Mouse (Mus musculus): Measurements from ENCODE around the gene Csgalnact2. TPM values are rescaled to one million over a fixed set of nuclear protein-coding genes. Genes with fewer than 3 reads are reported as not detected.

Gene Csgalnact2
- polyA plus RNA-seq, 1 experiment from 2014 or later: 11.8 TPM

- ATAC-seq: no peak
- 60% methylated on average over 3 of the region's 3 CpGs for WGBS
These were observed 64.8 kb downstream of the Csgalnact2 start for GRCm38 (mm10) chr6:118074151-118074550.

GRCm38 (mm10) chr6:118072176-118072575 lies 66.8 kb downstream of the Csgalnact2 start:
- Histone ChIP-seq H3K36me3 (ENCODE audit: control insufficient read depth, insufficient read depth, low read length) (no peaks in the 10 kb centered on the region), H3K9me3 (replicated peaks; ENCODE audit: control insufficient read depth, low read length, poor library complexity, severe bottlenecking) (no peaks in the 10 kb centered on the region), H3K4me3 (ENCODE audit: low read depth, low read length) (no peak overlapping the region), H3K9ac (ENCODE audit: low read depth, low read length) (no peak overlapping the region), H3K27me3 (ENCODE audit: control insufficient read depth, insufficient read depth, low read depth, low read length) (no peaks in the 10 kb centered on the region), H3K27ac (ENCODE audit: low read length) (no peak overlapping the region), H3K4me1 (ENCODE audit: control insufficient read depth, insufficient read depth, low read length) (peaks cover 12% of the 10 kb centered on the region), H3K4me2 (ENCODE audit: low read length) (no peak overlapping the region)
- WGBS: 82% methylated on average over 1 of the region's 1 CpGs
- ATAC-seq: no peak

More at GRCm38 (mm10) chr6:118074151-118074550, 64.8 kb downstream of the Csgalnact2 start:
- H3K4me3 ChIP-seq (ENCODE audit: low read depth, low read length): no peak overlapping the region
- H3K27me3 ChIP-seq (ENCODE audit: control insufficient read depth, insufficient read depth, low read depth, low read length): no peaks in the 10 kb centered on the region
- H3K27ac ChIP-seq (ENCODE audit: low read length): peak overlapping the region; percentile 67
- H3K9me3 ChIP-seq (replicated peaks; ENCODE audit: control insufficient read depth, low read length, poor library complexity, severe bottlenecking): no peaks in the 10 kb centered on the region
- H3K4me1 ChIP-seq (ENCODE audit: control insufficient read depth, insufficient read depth, low read length): peaks cover 14% of the 10 kb centered on the region
- H3K4me2 ChIP-seq (ENCODE audit: low read length): no peak overlapping the region
- H3K36me3 ChIP-seq (ENCODE audit: control insufficient read depth, insufficient read depth, low read length): no peaks in the 10 kb centered on the region
- peak overlapping the region; percentile 46; the same call in 1 of the 2 replicates for H3K9ac ChIP-seq (ENCODE audit: low read depth, low read length)

GRCm38 (mm10) chr6:118071416-118071815 lies 67.5 kb downstream of the Csgalnact2 start:
- 48% methylated on average over 3 of the region's 3 CpGs for WGBS
- Histone ChIP-seq H3K9me3 (replicated peaks; ENCODE audit: control insufficient read depth, low read length, poor library complexity, severe bottlenecking) (no peaks in the 10 kb centered on the region), H3K4me1 (ENCODE audit: control insufficient read depth, insufficient read depth, low read length) (peaks cover 18% of the 10 kb centered on the region), H3K27ac (ENCODE audit: low read length) (no peak overlapping the region), H3K4me2 (ENCODE audit: low read length) (no peak overlapping the region), H3K36me3 (ENCODE audit: control insufficient read depth, insufficient read depth, low read length) (no peaks in the 10 kb centered on the region), H3K9ac (ENCODE audit: low read depth, low read length) (no peak overlapping the region), H3K27me3 (ENCODE audit: control insufficient read depth, insufficient read depth, low read depth, low read length) (no peaks in the 10 kb centered on the region), H3K4me3 (ENCODE audit: low read depth, low read length) (no peak overlapping the region)
- ATAC-seq: no peak

GRCm38 (mm10) chr6:118071013-118071350 lies 68.0 kb downstream of the Csgalnact2 start:
- 87% methylated on average over 4 of the region's 4 CpGs for WGBS
- Histone ChIP-seq H3K36me3 (ENCODE audit: control insufficient read depth, insufficient read depth, low read length) (no peaks in the 10 kb centered on the region), H3K9ac (ENCODE audit: low read depth, low read length) (no peak overlapping the region), H3K9me3 (replicated peaks; ENCODE audit: control insufficient read depth, low read length, poor library complexity, severe bottlenecking) (no peaks in the 10 kb centered on the region), H3K27me3 (ENCODE audit: control insufficient read depth, insufficient read depth, low read depth, low read length) (no peaks in the 10 kb centered on the region), H3K27ac (ENCODE audit: low read length) (no peak overlapping the region), H3K4me1 (ENCODE audit: control insufficient read depth, insufficient read depth, low read length) (peaks cover 18% of the 10 kb centered on the region), H3K4me2 (ENCODE audit: low read length) (no peak overlapping the region), H3K4me3 (ENCODE audit: low read depth, low read length) (no peak overlapping the region)
- no peak for ATAC-seq

GRCm38 (mm10) chr6:118070321-118071012 lies 68.5 kb downstream of the Csgalnact2 start:
- no peaks in the 10 kb centered on the region for H3K27me3 ChIP-seq (ENCODE audit: control insufficient read depth, insufficient read depth, low read depth, low read length)
- no peak overlapping the region for H3K4me2 ChIP-seq (ENCODE audit: low read length)
- H3K4me3 ChIP-seq (ENCODE audit: low read depth, low read length): no peak overlapping the region
- H3K27ac ChIP-seq (ENCODE audit: low read length): no peak overlapping the region
- no peaks in the 10 kb centered on the region for H3K9me3 ChIP-seq (replicated peaks; ENCODE audit: control insufficient read depth, low read length, poor library complexity, severe bottlenecking)
- no peak for ATAC-seq
- WGBS: 75% methylated on average over 5 of the region's 5 CpGs
- H3K9ac ChIP-seq (ENCODE audit: low read depth, low read length): no peak overlapping the region
- peaks cover 21% of the 10 kb centered on the region for H3K4me1 ChIP-seq (ENCODE audit: control insufficient read depth, insufficient read depth, low read length)
- H3K36me3 ChIP-seq (ENCODE audit: control insufficient read depth, insufficient read depth, low read length): no peaks in the 10 kb centered on the region

- Histone ChIP-seq H3K4me3 (ENCODE audit: low read depth, low read length) (no peak overlapping the region), H3K4me2 (ENCODE audit: low read length) (no peak overlapping the region), H3K36me3 (ENCODE audit: control insufficient read depth, insufficient read depth, low read length) (no peaks in the 10 kb centered on the region), H3K27ac (ENCODE audit: low read length) (no peak overlapping the region), H3K4me1 (ENCODE audit: control insufficient read depth, insufficient read depth, low read length) (peaks cover 16% of the 10 kb centered on the region), H3K9ac (ENCODE audit: low read depth, low read length) (no peak overlapping the region), H3K27me3 (ENCODE audit: control insufficient read depth, insufficient read depth, low read depth, low read length) (no peaks in the 10 kb centered on the region), H3K9me3 (replicated peaks; ENCODE audit: control insufficient read depth, low read length, poor library complexity, severe bottlenecking) (no peaks in the 10 kb centered on the region)
- ATAC-seq: no peak
- 74% methylated on average over 7 of the region's 7 CpGs for WGBS
These were observed 71.2 kb downstream of the Csgalnact2 start for GRCm38 (mm10) chr6:118067720-118068119.

- peak; percentile 69 for ATAC-seq
- no peaks in the 10 kb centered on the region for H3K36me3 ChIP-seq (ENCODE audit: control insufficient read depth, insufficient read depth, low read length)
- peak overlapping the region; percentile 54 for H3K4me3 ChIP-seq (ENCODE audit: low read depth, low read length)
- no peaks in the 10 kb centered on the region for H3K9me3 ChIP-seq (replicated peaks; ENCODE audit: control insufficient read depth, low read length, poor library complexity, severe bottlenecking)
- peaks cover 16% of the 10 kb centered on the region for H3K4me1 ChIP-seq (ENCODE audit: control insufficient read depth, insufficient read depth, low read length)
- peak overlapping the region; percentile 100 for H3K4me2 ChIP-seq (ENCODE audit: low read length)
- 1% methylated on average over 40 of the region's 40 CpGs for WGBS
- H3K27ac ChIP-seq (ENCODE audit: low read length): no peak overlapping the region; the same call in 1 of the 2 replicates
- H3K9ac ChIP-seq (ENCODE audit: low read depth, low read length): peak overlapping the region; percentile 74
- no peaks in the 10 kb centered on the region for H3K27me3 ChIP-seq (ENCODE audit: control insufficient read depth, insufficient read depth, low read depth, low read length)
These were observed 72.5 kb downstream of the Csgalnact2 start for GRCm38 (mm10) chr6:118066199-118067081.

GRCm38 (mm10) chr6:118065837-118066198 lies 73.1 kb downstream of the Csgalnact2 start:
- no peaks in the 10 kb centered on the region for H3K36me3 ChIP-seq (ENCODE audit: control insufficient read depth, insufficient read depth, low read length)
- H3K4me2 ChIP-seq (ENCODE audit: low read length): peak overlapping the region; percentile 100
- H3K4me3 ChIP-seq (ENCODE audit: low read depth, low read length): peak overlapping the region; percentile 54
- no peaks in the 10 kb centered on the region for H3K27me3 ChIP-seq (ENCODE audit: control insufficient read depth, insufficient read depth, low read depth, low read length)
- WGBS: 1% methylated on average over 12 of the region's 12 CpGs
- peak; percentile 79 for ATAC-seq
- H3K4me1 ChIP-seq (ENCODE audit: control insufficient read depth, insufficient read depth, low read length): peaks cover 16% of the 10 kb centered on the region
- H3K9me3 ChIP-seq (replicated peaks; ENCODE audit: control insufficient read depth, low read length, poor library complexity, severe bottlenecking): no peaks in the 10 kb centered on the region
- H3K9ac ChIP-seq (ENCODE audit: low read depth, low read length): peak overlapping the region; percentile 74
- no peak overlapping the region; the same call in 1 of the 2 replicates for H3K27ac ChIP-seq (ENCODE audit: low read length)

Data from midbrain, embryonic 16.5 days (tissue).